Mouse (Mus musculus) brain, adult 2 months (tissue): ENCODE measurements around the gene Lmntd1.

Experiments
- DNase-seq: peaks from one replicate; pipeline ENCODE4 v3.0.0; 2011; ENCODE audit warnings: low read depth, low spot score

Gene Lmntd1

GRCm38 (mm10) chr6:145564671-145565070, 49.4 kb downstream of the Lmntd1 start:
- DNase-seq = no peak

- DNase-seq = no peak
Observed at GRCm38 (mm10) chr6:145557059-145557992, 56.8 kb downstream of the Lmntd1 start.

DNA sequence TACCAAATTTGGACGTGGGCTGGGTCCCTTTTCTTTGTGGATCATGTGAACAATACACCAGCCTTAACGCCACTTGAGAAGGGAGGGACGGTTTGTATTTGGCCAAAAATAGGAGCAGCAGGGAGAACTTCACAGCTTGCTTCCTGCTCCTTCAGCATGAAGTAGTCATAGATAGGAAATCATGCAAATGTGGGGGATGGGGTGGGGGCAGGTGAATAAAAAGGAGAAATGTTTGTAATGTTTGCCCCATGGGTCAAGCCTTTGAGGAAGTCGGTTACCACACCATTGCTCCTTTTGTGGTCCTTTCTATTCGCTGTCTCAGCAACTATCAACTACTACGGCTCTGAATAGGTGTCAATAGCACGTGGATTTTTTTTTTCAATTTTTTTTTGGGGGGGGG, 60.9 kb downstream of the Lmntd1 start:
- DNase-seq = no peak

DNA sequence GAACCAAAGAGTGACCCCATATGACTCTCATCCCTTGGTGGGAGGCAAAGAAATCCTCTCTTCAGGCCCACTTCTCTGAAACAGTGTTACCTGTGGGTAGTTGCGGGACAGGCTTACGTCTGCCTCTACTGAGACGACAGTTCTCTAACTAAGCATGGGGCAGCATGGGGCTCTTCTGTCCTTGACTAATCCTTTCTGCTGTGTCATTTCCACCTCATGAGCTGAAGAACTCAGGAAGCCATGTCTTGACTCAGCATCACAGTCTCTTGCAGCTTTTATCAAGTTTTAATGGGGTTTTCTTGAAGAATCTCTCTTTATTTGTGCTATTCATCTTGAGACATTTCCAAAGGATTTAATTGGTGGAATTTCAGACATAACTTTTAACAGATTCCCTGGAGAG, 61.3 kb downstream of the Lmntd1 start:
- DNase-seq = no peak

DNA sequence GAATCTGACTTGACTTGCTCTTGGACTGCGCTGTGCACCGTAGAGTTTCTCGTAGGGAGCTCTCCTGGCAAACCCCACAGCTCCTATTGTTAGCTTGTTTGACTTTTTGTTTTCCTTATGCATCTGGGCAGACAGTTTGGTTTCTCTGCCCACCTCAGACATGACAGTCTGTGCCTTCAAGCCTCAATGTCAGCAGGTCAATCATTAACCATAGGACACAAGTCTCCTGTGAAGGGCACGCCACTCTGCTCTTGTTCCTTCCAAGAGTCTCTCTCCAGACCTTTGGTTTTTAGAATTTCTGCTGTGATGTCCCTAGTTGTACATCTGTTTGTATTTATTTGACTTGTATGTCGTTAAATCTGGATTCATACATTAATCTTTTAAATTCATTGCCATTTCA, 63.1 kb downstream of the Lmntd1 start:
- no peak for DNase-seq

- DNase-seq = peak; percentile 40
Observed at GRCm38 (mm10) chr6:145545927-145546641, 68.0 kb downstream of the Lmntd1 start.

DNA sequence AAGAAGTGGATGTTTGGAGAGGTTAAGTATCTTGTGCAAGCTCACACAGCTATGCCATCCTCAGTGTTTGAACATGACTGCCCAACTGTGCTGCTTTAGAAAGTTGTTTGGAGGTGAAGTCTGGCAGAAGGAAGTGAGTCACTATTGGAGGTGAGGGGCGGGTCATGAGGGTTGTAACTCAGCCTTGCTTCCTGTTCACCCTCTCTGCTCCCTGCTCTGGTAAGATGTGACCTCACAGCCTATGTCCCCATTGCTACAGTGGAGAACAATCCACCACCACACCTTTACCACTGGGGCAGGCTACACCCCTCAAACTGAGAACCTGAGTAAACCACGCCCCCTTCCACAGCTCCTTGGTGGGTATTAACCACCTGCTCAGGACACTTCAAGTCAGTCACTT, 69.3 kb downstream of the Lmntd1 start:
- DNase-seq = no peak

DNA sequence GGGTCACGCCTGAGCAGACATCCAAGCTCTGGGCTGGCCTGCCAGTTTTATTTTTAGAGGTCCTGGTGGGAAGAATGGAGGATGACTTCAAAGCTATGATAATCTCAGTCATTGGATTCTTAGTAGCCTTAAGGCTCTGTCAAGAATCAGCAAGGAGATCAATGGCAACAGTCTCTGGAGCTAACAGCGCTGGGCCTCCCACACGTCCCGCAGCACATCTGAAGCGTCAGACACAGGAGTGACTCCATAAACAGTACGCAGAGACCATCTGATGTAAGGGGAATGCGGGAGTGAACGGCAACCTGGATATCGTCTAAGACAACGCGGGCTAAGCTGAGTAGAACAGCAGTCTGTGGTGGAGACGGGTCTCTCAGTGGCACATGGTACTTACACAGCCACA, 69.8 kb downstream of the Lmntd1 start:
- DNase-seq = no peak

DNA sequence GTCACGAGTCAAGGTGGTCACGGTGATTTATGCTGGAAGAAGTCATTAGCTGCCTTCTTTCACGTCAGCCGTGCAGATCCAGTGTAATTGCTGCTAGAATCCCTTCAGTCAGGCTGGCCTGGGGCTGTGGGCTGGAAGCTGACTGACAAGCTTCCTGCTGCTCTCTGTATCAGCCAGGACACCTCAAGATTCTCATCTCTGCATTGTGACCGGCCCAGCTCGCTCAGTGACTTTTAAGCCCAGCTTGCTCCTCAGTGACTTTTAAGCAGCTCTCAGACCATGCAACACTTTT, 74.6 kb downstream of the Lmntd1 start:
- no peak for DNase-seq

GRCm38 (mm10) chr6:145538787-145539567, 75.1 kb downstream of the Lmntd1 start:
- DNase-seq = no peak

GRCm38 (mm10) chr6:145530464-145530863, 83.7 kb downstream of the Lmntd1 start:
- no peak for DNase-seq

- DNase-seq = no peak
Observed at GRCm38 (mm10) chr6:145523337-145523736, 90.8 kb downstream of the Lmntd1 start.

DNA sequence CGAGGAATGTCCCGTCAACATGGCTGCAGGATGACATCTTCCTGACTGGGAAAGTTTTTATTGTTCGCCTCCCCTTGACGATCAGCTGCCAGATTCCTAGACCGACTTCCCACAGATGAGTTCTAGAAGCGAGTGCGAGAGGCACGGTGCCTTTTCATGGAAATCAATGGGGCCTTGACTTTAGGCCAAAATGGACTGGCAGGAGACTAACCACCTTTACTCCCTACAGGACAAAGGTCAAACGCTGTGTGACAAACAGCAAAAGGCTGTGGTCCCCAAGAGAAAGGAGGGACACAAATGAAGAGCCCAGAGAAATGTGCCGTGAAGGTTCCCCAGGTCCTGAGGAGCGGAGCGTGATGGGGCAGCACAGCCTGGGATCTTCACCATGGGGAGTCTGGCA, 91.5 kb downstream of the Lmntd1 start:
- DNase-seq = no peak

- DNase-seq = no peak
Observed at GRCm38 (mm10) chr6:145517002-145517401, 97.1 kb downstream of the Lmntd1 start.

GRCm38 (mm10) chr6:145515859-145516581, 98.1 kb downstream of the Lmntd1 start:
- DNase-seq = peak; percentile 49

DNA sequence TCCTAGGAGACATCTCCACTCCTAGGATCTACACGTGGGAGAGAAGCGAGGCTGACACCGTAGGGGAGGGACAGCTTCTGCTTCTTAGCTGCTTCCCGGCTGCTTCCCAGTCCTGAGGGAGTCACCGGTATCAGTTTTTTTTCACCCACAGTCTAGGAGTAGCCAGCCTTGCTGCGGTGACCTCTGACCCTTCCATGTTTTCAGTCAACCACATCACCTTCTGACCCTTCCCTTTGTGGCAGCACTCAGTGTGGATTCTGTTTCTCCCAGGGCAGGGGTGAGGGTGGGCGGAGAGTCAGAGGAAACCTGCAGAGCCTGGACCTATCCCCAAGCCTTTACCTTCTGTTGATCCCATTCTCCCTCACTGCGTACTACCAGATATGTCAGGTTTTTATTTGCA, 102.9 kb downstream of the Lmntd1 start:
- DNase-seq = peak; percentile 41

DNA sequence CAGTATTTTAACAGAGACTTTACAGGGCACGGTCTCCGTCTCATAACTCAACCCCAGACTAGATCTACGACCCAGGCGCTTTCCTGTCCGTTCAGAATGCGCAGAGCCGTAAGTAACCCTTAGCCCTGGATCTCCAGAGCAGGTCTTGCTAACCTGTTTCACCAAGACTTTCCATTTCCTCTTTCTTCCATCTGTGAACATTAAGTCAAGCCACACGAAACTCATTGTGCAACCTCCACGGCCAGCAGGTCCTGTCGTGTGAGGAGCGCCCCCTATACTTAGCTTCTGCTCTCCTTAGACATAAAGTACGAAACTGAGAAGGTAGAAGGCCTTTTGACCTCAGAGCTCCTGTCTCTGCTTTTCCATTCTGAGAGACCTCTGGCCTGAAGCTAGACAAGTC, 105.3 kb downstream of the Lmntd1 start:
- DNase-seq = no peak

DNA sequence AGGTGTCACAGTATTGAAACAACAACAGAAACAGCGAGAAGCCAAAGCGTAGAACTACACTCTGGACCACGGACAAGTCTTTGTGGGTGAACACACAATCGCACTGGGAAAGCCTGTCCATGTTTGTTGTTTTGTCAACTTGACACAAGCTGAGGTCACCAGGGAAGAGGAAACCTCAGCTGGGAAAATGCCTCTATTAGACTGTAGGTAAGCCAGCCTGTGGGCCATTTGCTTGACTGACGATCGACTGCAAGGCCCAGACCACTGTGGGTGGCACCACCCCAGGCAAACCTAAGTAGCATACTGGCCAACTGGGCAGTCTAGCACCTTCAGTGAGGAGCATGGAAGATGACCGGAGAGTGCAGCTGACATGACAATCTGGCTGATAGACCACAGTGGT, 112.4 kb downstream of the Lmntd1 start:
- DNase-seq = no peak

DNA sequence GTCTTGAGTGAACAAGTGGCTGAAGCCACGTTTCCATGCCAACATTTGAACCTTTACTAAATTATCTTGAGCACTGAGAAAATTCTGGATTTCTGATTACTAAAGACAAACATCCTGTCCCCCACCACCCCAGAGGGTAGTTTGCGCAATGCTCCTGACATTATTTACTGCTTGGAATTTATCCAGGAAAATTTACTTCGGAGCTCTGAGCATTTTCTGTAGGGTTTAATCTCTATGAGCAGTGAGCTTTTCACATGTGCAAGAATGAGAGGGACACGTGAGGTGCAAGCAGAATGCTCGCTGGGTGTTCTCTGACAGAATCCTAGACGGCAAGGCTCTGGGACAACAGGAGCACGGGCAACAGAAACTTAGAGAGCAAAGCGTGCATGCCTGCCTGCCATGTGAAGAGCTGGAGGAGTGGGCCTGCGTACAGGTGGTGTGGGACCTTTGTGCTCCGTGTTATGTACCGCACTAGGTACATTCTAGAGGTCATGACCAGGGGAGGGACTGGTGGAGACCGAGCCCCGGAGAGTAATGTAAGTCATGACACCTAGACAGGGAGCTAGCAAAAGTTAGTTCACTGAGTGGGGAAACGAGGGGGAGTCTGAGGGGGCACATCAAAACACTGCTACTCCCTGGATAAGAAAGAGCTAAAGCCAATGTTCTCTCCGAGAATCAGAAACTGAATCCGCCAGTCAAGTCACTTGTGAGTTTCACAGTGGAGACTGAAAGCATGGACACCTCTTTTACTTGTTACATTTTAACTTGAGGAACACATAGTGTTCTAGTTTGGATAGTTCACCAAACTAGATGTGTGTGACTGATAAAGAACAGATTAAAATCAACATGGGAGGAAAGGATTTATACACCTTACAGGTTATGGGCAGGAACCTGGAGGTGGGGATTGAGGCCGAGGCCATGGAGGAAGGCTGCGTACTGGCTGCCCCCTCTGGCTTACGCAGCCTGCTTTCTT, 114.3 kb downstream of the Lmntd1 start:
- no peak for DNase-seq

GRCm38 (mm10) chr6:145495731-145496130, 118.4 kb downstream of the Lmntd1 start:
- DNase-seq = no peak
